Mouse (Mus musculus): ENCODE measurements around the gene Ccnq. TPM values are rescaled to one million over a fixed set of nuclear protein-coding genes. Genes with fewer than 3 reads are reported as not detected.

The Ccnq gene
- total and polyA plus RNA-seq, 3 experiments, result 47.7 to 63.5 (median 55.5) TPM

DNA sequence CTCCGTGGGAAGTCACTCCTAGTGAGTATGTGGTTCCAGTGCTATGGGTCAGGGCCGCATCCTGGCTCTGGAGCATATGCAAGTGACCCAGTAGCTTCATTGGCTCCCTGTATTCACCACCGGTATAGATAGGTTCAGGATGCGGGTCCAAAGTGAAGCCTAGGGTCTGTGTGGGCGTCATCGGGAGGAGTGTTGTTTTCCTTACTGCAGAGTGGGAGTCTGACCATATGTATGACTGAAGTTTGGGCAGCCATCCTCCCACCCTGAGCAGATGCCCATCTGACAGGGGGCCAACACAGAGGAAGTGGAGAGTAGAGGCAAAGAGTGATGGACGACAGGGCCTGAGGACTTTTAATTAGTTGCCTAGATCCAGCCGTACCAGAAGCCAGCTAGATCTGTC is 12.8 kb upstream of the Ccnq start:
- Histone ChIP-seq H3K4me2 (ENCODE audit: insufficient read depth, low read depth, poor library complexity, severe bottlenecking) (no peak overlapping the region), H3K9me3 (replicated peaks; ENCODE audit: low read length) (peaks cover 10% of the 10 kb centered on the region), H3K36me3 (replicated peaks in 1 of 2; ENCODE audit: control insufficient read depth in 1 of 2, insufficient read depth in 1 of 2, low read length in 1 of 2) (no peaks in the 10 kb centered on the region), H3K4me3 (replicated peaks in 1 of 3; ENCODE audit: low read depth in 2 of 3, low read length in 2 of 3, poor library complexity in 1 of 3) (no peak overlapping the region), H3K9ac (ENCODE audit: insufficient read depth, low read depth) (no peak overlapping the region), H3K79me2 (replicated peaks; ENCODE audit: control insufficient read depth, extremely low read depth, insufficient read depth, poor library complexity, severe bottlenecking) (no peaks in the 10 kb centered on the region), H3K27ac (ENCODE audit: insufficient read depth, low read depth) (no peak overlapping the region), H3K27me3 (replicated peaks) (peaks cover 8% of the 10 kb centered on the region), H3K4me1 (ENCODE audit: control insufficient read depth in 1 of 2, insufficient read depth in 2 of 2) (no peaks in the 10 kb centered on the region)
- no peak for TF ChIP-seq MEF2A (IDR thresholded peaks at IDR 0.05; ENCODE audit: borderline replicate concordance, low read depth, low read length)
- TF ChIP-seq BHLHE40 (IDR thresholded peaks at IDR 0.05; ENCODE audit: low read depth, low read length), result no peak
- no peak for TF ChIP-seq MYC (IDR thresholded peaks at IDR 0.05; ENCODE audit: low read depth, low read length)
- no peak for TF ChIP-seq ZC3H11A (IDR thresholded peaks at IDR 0.05; ENCODE audit: low read depth, low read length)
- dilution Hi-C loops (cut with MboI; ENCODE audit: extremely low pct_ligation_motif_present, extremely low pct_unique_long_range_greater_than_20kb, low sequenced_read_pairs) (no loop called here), in situ Hi-C loops (cut with MboI; ENCODE audit: low pct_ligation_motif_present, low pct_unique_long_range_greater_than_20kb, low sequenced_read_pairs) (no loop called here)
- DNase-seq (ENCODE audit: extremely low read depth), result no peak

DNA sequence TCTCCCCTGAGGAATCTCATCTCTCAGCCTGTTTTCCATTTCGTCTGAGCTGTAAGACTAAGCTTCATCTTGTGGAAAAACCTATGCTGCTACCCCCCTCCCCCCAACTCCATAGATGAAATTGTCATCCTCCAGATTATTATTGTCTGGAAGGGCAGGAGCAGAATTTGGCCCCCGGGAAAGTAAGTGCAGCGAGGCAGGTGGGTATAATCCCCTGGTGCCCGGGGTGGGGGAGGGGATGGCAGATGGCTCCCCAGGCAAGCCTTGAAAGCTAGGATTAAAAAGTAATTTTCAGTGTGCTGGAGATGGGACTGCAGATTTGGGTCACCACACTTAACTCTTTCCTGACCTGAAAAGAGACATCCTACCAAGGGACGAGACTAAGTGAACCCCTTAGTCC is 10.7 kb upstream of the Ccnq start:
- in situ Hi-C loops (cut with MboI; ENCODE audit: low pct_ligation_motif_present, low pct_unique_long_range_greater_than_20kb, low sequenced_read_pairs), result no loop called here
- no peaks in the 10 kb centered on the region for H3K79me2 ChIP-seq (replicated peaks; ENCODE audit: control insufficient read depth, extremely low read depth, insufficient read depth, poor library complexity, severe bottlenecking)
- dilution Hi-C loops (cut with MboI; ENCODE audit: extremely low pct_ligation_motif_present, extremely low pct_unique_long_range_greater_than_20kb, low sequenced_read_pairs), result no loop called here

GRCm38 (mm10) chr11:78761086-78761485 is 9.6 kb upstream of the Ccnq start:
- H3K9me3 ChIP-seq (replicated peaks; ENCODE audit: low read length), result peaks cover 14% of the 10 kb centered on the region
- H3K79me2 ChIP-seq (replicated peaks; ENCODE audit: control insufficient read depth, extremely low read depth, insufficient read depth, poor library complexity, severe bottlenecking), result no peaks in the 10 kb centered on the region
- H3K4me1 ChIP-seq (ENCODE audit: control insufficient read depth in 1 of 2, insufficient read depth in 2 of 2), result no peaks in the 10 kb centered on the region
- in situ Hi-C loops (cut with MboI; ENCODE audit: low pct_ligation_motif_present, low pct_unique_long_range_greater_than_20kb, low sequenced_read_pairs), result no loop called here
- H3K4me3 ChIP-seq (replicated peaks in 1 of 3; ENCODE audit: low read depth in 2 of 3, low read length in 2 of 3, poor library complexity in 1 of 3), result no peak overlapping the region
- peaks cover 17% of the 10 kb centered on the region for H3K27me3 ChIP-seq (replicated peaks)
- H3K36me3 ChIP-seq (replicated peaks in 1 of 2; ENCODE audit: control insufficient read depth in 1 of 2, insufficient read depth in 1 of 2, low read length in 1 of 2), result no peaks in the 10 kb centered on the region
- H3K9ac ChIP-seq (ENCODE audit: insufficient read depth, low read depth), result no peak overlapping the region
- dilution Hi-C loops (cut with MboI; ENCODE audit: extremely low pct_ligation_motif_present, extremely low pct_unique_long_range_greater_than_20kb, low sequenced_read_pairs), result no loop called here
- TF ChIP-seq E2F4 (IDR thresholded peaks at IDR 0.05; ENCODE audit: insufficient replicate concordance, low read depth, low read length) (no peak), RAD21 (IDR thresholded peaks at IDR 0.05; ENCODE audit: low read depth, low read length) (no peak), HCFC1 (IDR thresholded peaks at IDR 0.05; ENCODE audit: low read depth, low read length) (no peak), USF1 (IDR thresholded peaks at IDR 0.05; ENCODE audit: low read depth, low read length) (no peak), MXI1 (IDR thresholded peaks at IDR 0.05; ENCODE audit: low read depth, low read length) (no peak), MAX (IDR thresholded peaks at IDR 0.05; ENCODE audit: low read length) (no peak), SIN3A (IDR thresholded peaks at IDR 0.05; ENCODE audit: low read length) (no peak), USF2 (conservative IDR thresholded peaks at IDR 0.05; ENCODE audit: low read depth, low read length) (no peak), JUND (conservative IDR thresholded peaks at IDR 0.05; ENCODE audit: low read depth, low read length) (no peak), CHD2 (IDR thresholded peaks at IDR 0.05; ENCODE audit: low read length) (no peak), PAX5 (IDR thresholded peaks at IDR 0.05; ENCODE audit: low read length) (no peak), BHLHE40 (IDR thresholded peaks at IDR 0.05; ENCODE audit: low read depth, low read length) (no peak), UBTF (IDR thresholded peaks at IDR 0.05; ENCODE audit: low read depth, low read length) (no peak), IRF4 (IDR thresholded peaks at IDR 0.05; ENCODE audit: low read depth, low read length) (no peak), EP300 (IDR thresholded peaks at IDR 0.05; ENCODE audit: low read length) (no peak), NRF1 (IDR thresholded peaks at IDR 0.05; ENCODE audit: low read depth, low read length) (no peak), ZMIZ1 (IDR thresholded peaks at IDR 0.05; ENCODE audit: low read depth, low read length) (no peak)
- H3K4me2 ChIP-seq (ENCODE audit: insufficient read depth, low read depth, poor library complexity, severe bottlenecking), result no peak overlapping the region
- no peak for DNase-seq (ENCODE audit: extremely low read depth)
- H3K27ac ChIP-seq (ENCODE audit: insufficient read depth, low read depth), result no peak overlapping the region

More for the DNA sequence above, 10.7 kb upstream of the Ccnq start:
- H3K4me1 ChIP-seq (ENCODE audit: control insufficient read depth in 1 of 2, insufficient read depth in 2 of 2), result no peaks in the 10 kb centered on the region
- no peak overlapping the region for H3K9ac ChIP-seq (ENCODE audit: insufficient read depth, low read depth)
- H3K4me3 ChIP-seq (replicated peaks in 1 of 3; ENCODE audit: low read depth in 2 of 3, low read length in 2 of 3, poor library complexity in 1 of 3), result no peak overlapping the region
- TF ChIP-seq BHLHE40 (IDR thresholded peaks at IDR 0.05; ENCODE audit: low read depth, low read length), result no peak
- TF ChIP-seq JUN (IDR thresholded peaks at IDR 0.05; ENCODE audit: insufficient read depth, low read depth, low read length), result no peak
- no peak for TF ChIP-seq HCFC1 (IDR thresholded peaks at IDR 0.05; ENCODE audit: low read depth, low read length)
- no peak for TF ChIP-seq ZNF384 (IDR thresholded peaks at IDR 0.05; ENCODE audit: low read depth, low read length)
- no peak for TF ChIP-seq CHD2 (IDR thresholded peaks at IDR 0.05; ENCODE audit: low read length)
- TF ChIP-seq USF1 (IDR thresholded peaks at IDR 0.05; ENCODE audit: low read depth, low read length), result no peak
- TF ChIP-seq ZKSCAN1 (IDR thresholded peaks at IDR 0.05; ENCODE audit: borderline replicate concordance, low read depth, low read length), result no peak
- TF ChIP-seq RCOR1 (conservative IDR thresholded peaks at IDR 0.05; ENCODE audit: low read depth, low read length), result no peak
- no peak for TF ChIP-seq ZC3H11A (IDR thresholded peaks at IDR 0.05; ENCODE audit: low read depth, low read length)
- TF ChIP-seq RAD21 (IDR thresholded peaks at IDR 0.05; ENCODE audit: low read depth, low read length), result no peak
- TF ChIP-seq GABPA (IDR thresholded peaks at IDR 0.05; ENCODE audit: insufficient replicate concordance, low read depth, low read length), result no peak
- TF ChIP-seq UBTF (IDR thresholded peaks at IDR 0.05; ENCODE audit: low read depth, low read length), result no peak
- TF ChIP-seq E2F4 (IDR thresholded peaks at IDR 0.05; ENCODE audit: insufficient replicate concordance, low read depth, low read length), result no peak
- no peak for TF ChIP-seq MAFK (IDR thresholded peaks at IDR 0.05; ENCODE audit: insufficient replicate concordance, low read length)
- no peak for TF ChIP-seq ZMIZ1 (IDR thresholded peaks at IDR 0.05; ENCODE audit: low read depth, low read length)
- TF ChIP-seq ELF1 (IDR thresholded peaks at IDR 0.05; ENCODE audit: low read depth, low read length), result no peak
- no peak overlapping the region for H3K27ac ChIP-seq (ENCODE audit: insufficient read depth, low read depth)
- no peak overlapping the region for H3K4me2 ChIP-seq (ENCODE audit: insufficient read depth, low read depth, poor library complexity, severe bottlenecking)
- no peak for DNase-seq (ENCODE audit: extremely low read depth)
- H3K27me3 ChIP-seq (replicated peaks), result peaks cover 12% of the 10 kb centered on the region
- peaks cover 10% of the 10 kb centered on the region for H3K9me3 ChIP-seq (replicated peaks; ENCODE audit: low read length)
- no peaks in the 10 kb centered on the region for H3K36me3 ChIP-seq (replicated peaks in 1 of 2; ENCODE audit: control insufficient read depth in 1 of 2, insufficient read depth in 1 of 2, low read length in 1 of 2)

All from CH12.LX (cell line).